Mouse (Mus musculus) MN1 (cell line): ENCODE data around the gene Zzz3.
"Not testable (repeated sequence)": the region's sequence is repeated elsewhere in the genome, so short reads cannot be mapped to it uniquely, and the experiment has no call there.

Source experiments
- DNase-seq: peaks from one replicate; pipeline ENCODE4 v3.0.0-alpha.2; 2016; ENCODE audit warnings: low spot score

The Zzz3 gene

DNA sequence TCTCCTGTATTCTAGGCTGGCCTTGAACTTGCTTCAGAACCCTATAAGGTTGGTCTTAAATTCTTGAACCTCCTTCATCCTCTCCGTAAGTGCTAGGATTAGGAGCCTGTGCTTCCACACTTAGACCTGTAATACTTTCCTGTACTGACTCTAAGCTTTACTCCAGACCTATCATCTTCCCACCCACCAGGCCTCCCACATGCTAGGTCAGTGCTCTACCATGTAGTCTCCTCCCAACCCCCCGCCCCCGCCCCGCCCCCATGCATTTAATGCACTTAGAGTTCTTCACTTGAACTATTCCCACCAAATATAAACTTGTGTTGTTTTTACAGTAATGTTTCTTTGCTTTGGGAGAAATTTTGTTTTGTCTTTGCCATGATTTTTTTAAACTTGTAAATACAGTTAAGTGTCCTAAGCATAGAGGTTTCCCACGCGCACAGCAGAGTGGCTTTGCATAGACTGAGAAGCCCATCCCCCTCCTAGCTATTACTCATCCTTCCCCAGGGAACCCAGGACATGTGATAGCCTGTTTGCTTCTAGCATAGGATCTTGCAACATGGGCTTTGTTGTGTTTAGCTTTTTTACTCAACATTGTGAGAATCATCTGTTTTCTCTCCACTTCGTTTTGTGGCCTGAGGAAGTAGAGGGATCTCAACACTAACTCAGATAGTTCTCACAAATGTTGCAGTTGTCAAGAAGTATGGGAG is 6.8 kb downstream of the Zzz3 start:
- peak; percentile 83 for DNase-seq

DNA sequence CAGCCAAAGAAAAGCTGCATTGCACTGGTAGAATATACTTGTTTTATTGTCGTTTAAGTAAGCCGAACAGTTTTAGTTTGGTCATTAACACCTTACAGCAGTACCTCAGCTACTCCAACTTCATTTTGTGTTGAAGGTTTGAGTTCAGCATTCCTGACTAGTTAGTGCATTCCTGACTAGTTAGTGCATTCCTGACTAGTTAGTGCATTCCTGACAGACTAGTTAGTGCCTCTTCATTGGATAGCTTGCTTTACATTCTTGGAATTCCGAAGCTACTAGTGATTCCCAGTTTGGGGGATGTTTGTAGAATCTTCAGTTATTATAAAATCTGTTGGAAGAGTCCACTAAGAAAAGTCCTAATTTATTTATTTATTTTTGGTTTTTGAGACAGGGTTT is 7.4 kb downstream of the Zzz3 start:
- no peak for DNase-seq

GRCm38 (mm10) chr3:152403827-152404226 is 8.6 kb downstream of the Zzz3 start:
- no peak for DNase-seq

DNA sequence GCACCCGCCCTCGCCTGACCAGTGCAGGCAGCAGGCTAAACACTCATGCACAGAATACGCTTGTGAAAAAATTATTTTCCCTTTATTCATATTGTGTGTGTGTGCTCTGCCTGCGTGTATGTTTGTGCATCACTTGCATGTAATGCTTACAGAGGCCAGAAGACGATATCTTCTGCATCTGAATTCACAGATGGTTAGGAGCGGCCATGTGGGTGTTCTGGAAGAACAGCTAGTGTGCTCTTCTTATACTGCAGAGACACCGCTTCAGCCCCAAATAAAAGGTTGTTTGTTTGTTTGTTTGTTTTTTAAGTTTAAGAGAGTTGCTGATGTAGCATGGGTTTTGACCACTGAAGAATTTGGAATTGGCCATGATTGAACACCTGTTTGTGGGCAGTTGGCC is 10.1 kb downstream of the Zzz3 start:
- DNase-seq = no peak

DNA sequence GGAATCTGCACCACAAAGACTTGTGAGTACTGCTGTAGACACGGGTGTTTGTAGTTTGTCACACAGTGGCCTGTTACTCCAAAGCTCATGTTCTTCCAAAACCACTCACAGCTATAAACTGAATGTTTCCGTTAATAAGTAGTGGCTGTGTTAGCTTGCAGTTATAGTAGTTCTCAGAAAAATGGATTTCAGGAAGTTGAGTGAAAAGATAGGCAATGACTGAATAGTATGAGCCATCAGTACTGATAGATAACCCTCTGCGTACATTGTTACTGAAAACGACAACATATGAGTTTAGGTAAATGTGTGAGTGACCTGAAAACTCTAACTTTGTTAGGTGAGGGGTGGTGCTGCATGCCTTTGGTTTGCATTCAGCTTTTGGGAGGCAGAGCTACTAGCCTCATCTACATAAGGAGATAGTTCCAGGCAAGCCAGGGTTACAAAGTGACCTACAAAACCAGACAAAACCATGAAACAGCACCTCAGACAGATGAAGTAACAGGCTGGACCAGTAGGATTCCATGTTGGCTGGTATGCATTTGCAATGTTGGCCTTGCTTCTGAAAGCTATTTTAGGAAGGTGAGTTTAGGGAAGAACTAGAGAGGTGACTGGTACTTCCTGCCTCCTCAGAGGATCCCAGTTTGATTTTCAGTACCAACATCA is 10.8 kb downstream of the Zzz3 start:
- no peak for DNase-seq

GRCm38 (mm10) chr3:152410980-152411551 is 15.8 kb downstream of the Zzz3 start:
- no peak for DNase-seq

- DNase-seq = no peak
These were observed 17.1 kb downstream of the Zzz3 start for GRCm38 (mm10) chr3:152412362-152412761.

- DNase-seq = no peak
These were observed 33.7 kb downstream of the Zzz3 start for GRCm38 (mm10) chr3:152428925-152429324.

DNA sequence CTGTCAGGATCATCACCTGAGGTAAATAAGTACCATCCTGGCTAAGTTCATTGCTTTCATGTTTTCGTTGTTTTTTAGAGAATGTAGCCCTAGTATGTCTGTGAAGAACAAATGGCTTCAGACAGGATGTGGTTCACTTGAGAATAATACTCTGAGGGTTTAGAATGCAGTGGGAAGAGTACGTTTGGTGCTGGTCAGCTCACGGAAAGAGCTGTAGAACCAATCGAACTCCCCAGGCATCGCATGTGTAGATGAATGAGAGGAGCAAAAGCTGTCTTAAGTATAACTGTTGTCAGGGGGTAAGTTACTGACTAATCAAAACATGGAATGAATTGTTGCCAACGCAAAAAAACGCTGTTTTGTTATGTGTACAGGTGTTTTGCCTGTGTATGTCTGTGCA is 37.4 kb downstream of the Zzz3 start:
- DNase-seq = no peak

- no peak for DNase-seq
These were observed 40.3 kb downstream of the Zzz3 start for GRCm38 (mm10) chr3:152435590-152435989.

GRCm38 (mm10) chr3:152438068-152438467 is 42.8 kb downstream of the Zzz3 start:
- DNase-seq = no peak

DNA sequence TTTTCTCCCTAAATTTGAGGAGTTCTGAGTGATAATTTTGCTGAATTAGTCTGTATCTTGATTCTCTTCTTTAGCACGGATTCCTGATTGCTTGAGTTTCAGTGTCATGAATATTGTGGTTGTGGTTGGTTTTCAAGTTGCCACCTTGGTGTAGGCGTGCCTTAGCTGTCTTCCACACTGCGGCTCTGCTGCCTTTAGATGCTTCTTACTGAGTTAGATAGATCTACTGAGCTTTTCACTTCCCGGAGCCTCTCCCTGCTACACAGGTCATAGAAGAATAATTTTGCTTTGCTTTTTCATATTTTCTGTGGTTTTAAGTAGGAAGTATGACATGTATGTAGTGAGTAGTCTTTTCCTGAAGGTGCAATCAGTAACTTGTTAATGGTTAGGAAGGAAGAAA is 47.5 kb downstream of the Zzz3 start:
- DNase-seq = no peak

DNA sequence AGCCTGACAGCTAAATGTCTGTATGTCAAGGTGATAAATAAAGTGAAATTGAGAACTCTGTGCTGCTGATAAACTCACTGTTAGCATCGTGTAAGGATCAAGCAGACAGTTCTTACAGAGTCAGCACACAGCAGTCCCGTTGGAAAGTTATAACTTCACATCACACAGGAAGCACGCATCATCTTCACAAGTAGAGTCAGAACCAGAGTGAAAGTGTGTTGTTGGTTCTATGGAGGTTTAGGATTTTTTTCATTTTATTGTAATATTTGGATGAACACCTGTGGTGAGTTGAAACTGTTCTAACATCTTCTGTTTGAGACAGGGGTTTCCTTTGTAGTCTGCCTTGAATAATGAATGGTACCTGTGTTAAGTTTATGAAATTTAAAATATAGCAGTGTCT is 48.8 kb downstream of the Zzz3 start:
- no peak for DNase-seq

DNA sequence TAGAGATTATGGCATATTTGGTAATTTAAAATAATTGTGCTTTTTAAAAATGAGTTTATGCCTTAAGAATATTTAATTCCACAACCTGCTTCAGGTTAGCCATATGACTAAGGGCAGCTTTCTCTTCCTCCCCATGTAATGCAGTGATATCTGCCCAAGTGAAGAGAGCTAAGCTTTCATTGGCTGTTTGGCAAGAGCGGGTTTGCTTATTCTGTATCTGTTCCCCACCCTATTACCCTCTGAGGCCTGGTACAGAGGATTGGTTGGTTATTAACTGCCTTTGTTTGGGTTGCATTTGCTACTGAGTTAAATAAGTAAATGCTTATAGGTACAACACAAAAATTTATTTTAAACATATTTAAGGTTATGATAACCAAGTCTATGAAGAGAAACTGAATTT is 51.7 kb downstream of the Zzz3 start:
- no peak for DNase-seq

DNA sequence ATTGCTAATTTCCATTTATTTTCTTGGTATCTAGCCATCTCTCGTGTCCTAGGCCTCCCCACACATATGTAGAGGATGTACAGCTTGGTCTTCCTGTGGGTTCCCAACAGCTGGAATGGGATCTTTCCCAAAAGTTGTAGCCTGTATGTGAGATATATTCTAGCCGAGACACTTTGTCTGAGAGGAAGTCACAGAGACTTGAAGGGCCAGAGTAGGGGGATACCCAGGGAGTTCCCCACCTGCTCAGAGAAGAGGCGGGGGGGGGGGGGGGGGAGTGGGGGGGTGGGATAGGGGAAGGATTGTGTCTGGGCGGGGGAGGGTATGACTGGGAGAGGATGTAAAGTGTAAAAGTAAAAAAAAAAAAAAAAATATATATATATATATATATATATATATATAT is 57.9 kb downstream of the Zzz3 start:
- no peak for DNase-seq

GRCm38 (mm10) chr3:152457308-152458035 is 62.2 kb downstream of the Zzz3 start:
- DNase-seq = no peak

- not testable (repeated sequence) for DNase-seq
These were observed 63.6 kb downstream of the Zzz3 start for GRCm38 (mm10) chr3:152458875-152459274.

DNA sequence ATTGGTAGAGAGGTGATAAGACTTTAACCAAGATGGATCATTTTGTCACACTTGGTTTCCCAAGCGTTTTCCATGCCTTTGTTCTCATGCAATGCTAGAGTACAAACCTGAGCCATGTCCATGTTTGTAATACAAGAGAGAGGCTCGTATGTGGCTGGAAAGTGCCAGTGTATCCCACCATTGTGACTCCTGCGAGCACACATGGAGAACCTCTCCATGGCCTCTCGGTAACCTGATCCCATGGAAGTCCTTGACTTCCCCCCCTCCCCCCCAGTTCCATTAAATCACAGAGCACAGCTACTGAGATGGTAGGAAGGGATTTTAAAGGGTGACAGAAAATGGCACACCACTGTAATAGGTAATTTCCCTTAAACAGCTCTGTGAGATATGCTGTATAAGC is 65.5 kb downstream of the Zzz3 start:
- no peak for DNase-seq

- no peak for DNase-seq
These were observed 66.8 kb downstream of the Zzz3 start for GRCm38 (mm10) chr3:152462038-152462547.

GRCm38 (mm10) chr3:152462900-152463299 is 67.6 kb downstream of the Zzz3 start:
- no peak for DNase-seq

- DNase-seq = no peak
These were observed 69.2 kb downstream of the Zzz3 start for GRCm38 (mm10) chr3:152464462-152464861.

DNA sequence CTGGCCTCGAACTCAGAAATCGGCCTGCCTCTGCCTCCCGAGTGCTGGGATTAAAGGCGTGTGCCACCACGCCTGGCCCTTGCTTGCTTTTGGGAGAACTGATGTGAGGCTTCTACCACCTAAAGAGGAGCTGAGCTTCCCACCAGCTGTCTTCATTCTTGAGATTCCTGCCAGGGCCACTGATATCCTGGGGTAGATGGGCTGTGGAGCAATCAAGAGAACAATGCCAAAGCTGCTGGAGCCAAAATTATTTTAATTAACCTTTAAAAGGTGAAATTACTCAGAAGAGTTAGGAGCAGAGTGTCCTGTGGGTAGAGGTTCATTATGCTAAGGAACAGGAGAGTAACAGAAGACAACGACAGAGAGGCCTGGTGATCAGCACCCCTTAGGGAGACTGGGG is 70.1 kb downstream of the Zzz3 start:
- no peak for DNase-seq

- no peak for DNase-seq
These were observed 71.6 kb downstream of the Zzz3 start for GRCm38 (mm10) chr3:152466849-152467248.
